Mouse (Mus musculus) c-Kit-positive CD71-positive TER-119-positive erythroid progenitor cells, embryonic 14.5 days (primary cell): Measurements from ENCODE around the gene Srrm3.

Experiments
- DNase-seq: peaks from one replicate; pipeline ENCODE4 v3.0.0-alpha.2; 2013; ENCODE audit warnings: low spot score

The Srrm3 gene

GRCm38 (mm10) chr5:135870505-135870904, 63.8 kb downstream of the Srrm3 start:
- DNase-seq: no peak

- DNase-seq: no peak
These were observed 66.3 kb downstream of the Srrm3 start for GRCm38 (mm10) chr5:135872996-135873395.

DNA sequence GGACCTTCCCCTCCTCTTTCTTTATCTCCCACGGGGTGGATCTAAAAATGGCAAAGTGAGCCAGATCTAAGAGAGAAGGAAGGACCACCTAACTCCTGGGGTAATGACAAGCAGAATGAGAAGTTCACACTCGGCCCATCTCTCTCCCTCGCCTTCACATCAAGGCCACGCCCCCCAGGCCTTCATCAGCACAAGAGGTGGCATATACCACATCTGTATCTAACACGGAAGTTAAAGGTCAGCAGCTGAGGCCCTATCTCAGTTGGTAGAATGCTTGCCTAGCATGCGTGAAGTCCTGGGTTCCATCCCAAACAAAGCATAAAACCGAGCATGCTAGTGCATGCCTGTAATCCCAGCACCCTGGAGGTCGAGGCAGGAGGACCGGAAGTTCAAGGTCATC, 67.1 kb downstream of the Srrm3 start:
- DNase-seq: no peak

DNA sequence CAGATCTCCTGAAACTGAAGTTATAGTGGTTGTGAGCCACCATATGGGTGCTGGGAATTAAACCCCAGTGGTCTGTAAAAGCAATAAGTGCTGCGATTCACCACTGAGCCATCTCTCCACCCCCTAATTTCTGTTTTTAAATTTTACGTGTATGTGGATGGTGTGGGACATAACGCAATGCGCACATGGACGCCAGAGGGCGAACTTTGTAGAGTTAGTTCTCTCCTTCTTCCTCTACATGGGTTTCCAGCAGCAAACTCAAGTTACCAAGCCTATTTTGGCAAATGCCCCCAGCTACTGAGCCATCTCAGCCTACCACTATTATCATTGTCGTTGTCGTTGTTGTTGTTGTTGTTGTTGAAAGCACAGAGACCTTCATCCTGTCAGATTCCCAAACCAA, 70.5 kb downstream of the Srrm3 start:
- DNase-seq: peak; percentile 33

- DNase-seq: no peak
These were observed 71.1 kb downstream of the Srrm3 start for GRCm38 (mm10) chr5:135877831-135878231.

DNA sequence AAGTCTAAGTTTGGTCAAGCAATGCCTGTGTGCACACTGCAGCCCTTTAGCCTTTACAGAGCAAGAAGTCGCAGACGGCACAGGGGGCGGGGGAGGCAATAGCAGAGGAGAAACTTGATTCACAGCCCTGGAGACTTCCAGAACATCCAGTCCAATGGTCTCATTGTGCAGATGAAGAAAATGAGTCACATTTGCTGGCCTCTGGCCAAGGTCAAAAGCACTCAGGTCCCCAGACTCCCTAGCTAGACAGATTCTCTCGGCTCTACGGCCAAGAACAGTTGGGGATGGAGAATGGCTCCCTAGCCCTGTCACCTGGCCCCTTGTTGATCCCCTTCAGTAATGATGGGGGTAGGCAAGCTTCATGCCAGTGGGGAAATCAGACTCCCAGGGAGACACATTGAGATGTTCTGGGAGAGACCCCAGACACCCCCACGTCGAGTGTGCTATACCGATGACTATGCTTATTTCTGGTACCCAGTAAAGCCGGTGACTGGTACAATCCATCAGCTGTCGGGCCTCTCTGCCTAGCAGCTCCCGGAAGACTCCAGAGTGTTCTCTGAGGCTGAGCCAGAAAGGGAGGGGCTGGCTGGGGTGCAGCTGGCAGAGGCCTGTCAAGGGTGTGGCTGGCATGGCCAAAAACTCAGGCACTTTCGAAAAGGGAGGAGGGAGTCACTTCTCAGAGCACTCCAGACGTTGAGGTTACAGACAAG, 72.9 kb downstream of the Srrm3 start:
- DNase-seq: no peak

DNA sequence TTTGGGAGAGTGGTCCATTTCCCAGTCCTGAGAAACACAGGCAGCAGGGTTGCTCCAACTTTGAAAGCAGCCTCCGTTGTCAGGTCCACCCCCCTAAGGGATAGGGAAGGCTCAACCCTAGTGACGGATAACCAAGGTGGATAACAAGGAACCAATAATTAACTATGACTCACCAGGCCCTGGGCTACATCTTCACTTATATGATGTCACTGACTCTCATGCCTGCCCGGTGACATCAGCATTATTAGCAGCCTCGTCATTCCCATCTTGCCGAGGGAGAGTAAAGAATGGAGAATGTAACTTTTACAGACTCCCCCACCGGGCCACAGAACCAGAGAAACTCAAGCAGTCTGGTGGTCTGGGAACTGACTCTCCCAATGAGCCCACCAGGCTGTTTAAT, 78.0 kb downstream of the Srrm3 start:
- no peak for DNase-seq

DNA sequence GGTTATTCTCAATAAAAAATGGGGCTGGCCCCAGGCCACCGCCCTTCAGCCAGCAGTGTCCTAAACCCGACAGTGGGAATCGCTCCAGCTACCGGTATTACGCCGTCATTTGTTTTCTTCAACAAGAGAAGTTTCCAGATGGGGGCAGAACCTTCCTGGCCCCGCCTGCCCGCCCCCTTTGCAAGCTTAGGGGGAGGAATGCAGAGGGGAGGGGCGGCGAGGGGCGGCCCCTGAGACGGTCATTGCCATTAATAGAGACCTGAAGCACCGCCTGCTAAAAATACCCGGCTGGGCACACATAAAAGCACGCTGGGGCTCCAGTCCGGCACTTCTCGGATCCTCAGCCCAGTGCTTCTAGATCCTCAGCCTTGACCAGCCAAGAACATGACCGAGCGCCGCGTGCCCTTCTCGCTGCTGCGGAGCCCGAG, 81.0 kb downstream of the Srrm3 start, which contains the start of gene Hspb1:
Gene Hspb1, plus strand, starts transcription at position 245 of the 428 bp plus-strand sequence.
- no peak for DNase-seq

- DNase-seq: no peak
These were observed 81.9 kb downstream of the Srrm3 start for GRCm38 (mm10) chr5:135888405-135889215.

DNA sequence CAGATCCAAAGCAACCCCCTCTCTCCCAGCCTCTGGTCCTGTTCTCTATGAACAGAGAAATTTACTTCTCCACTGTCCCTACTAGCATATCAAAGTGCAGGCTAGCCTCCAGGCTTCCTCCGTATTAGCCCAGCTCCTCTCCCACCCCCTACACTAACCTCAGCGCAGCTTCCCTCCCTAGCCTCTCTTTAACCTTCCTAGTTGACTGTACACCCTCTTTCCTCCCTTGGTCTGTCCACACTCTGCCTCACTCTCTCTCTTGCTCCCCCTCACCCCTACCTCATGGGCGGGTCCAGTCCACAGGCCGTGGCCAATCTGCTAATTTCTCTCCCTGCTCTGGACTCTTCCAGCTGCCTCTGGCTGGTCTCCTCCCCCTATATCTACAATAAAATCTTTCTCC, 83.6 kb downstream of the Srrm3 start:
- DNase-seq: no peak

GRCm38 (mm10) chr5:135890920-135891319, 84.2 kb downstream of the Srrm3 start:
- DNase-seq: no peak

- DNase-seq: no peak
These were observed 86.1 kb downstream of the Srrm3 start for GRCm38 (mm10) chr5:135892589-135893351.

- DNase-seq: no peak
These were observed 88.3 kb downstream of the Srrm3 start for GRCm38 (mm10) chr5:135894958-135895357.

DNA sequence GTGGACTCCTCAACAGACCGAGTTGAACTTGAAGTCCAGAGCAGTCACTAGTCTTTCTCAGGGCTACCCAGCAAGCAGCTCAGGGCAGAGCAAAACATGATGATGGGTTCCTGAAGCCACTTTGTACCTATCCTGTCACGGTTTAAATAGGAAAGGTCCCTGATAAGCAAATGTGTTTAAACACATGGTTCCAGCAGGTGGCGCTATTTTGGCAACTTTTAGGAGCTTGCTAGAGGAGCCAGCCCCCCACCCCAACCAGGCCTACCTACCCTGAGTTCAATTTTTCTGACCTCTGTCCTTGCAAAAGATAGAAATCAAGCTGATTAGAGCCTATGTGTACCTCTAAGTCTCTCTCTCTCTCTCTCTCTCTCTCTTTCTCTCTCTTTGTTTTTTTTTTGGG, 91.3 kb downstream of the Srrm3 start:
- peak; percentile 67 for DNase-seq

GRCm38 (mm10) chr5:135898995-135899394, 92.3 kb downstream of the Srrm3 start:
- DNase-seq: no peak

- DNase-seq: no peak
These were observed 93.1 kb downstream of the Srrm3 start for GRCm38 (mm10) chr5:135899833-135900232.

DNA sequence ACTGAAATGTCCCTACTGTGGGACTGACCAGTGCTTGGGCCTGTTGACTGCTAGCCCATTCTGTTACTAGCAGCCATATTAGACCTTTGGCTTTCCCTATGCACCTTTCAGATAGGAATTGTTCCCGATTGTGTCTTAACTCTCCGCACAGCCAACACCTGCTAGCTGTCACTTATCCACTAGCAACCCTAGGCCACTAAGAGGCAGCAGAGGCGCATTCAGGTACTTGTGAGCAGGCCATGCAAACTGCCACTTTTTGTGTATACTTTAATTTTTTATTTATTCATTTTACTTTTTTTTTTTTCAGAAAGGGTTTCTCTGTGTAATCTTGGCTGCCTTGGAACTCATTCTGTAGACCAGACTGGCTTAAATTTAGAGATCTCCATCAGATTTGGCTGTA, 94.0 kb downstream of the Srrm3 start:
- no peak for DNase-seq

- DNase-seq: peak; percentile 65
These were observed 94.8 kb downstream of the Srrm3 start for GRCm38 (mm10) chr5:135901354-135902095.

DNA sequence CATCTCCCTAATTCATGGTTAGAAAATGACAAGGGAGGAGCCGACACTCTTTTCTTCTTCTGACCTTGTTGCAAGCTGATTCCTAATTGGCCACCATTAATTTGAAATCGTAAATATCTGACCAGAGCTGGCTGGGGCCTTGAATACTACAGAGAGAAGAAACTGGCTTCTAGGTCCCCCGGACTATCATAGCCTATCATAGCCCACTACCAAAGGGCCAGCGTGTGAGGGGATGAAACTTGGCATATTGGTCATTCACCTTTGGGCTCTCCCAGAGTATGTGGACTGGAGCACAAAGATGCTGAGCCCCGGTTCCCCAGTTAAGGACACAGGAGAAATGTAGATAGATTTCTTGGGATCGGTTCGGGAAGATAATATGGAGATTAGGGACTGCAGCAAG, 96.4 kb downstream of the Srrm3 start:
- DNase-seq: no peak

DNA sequence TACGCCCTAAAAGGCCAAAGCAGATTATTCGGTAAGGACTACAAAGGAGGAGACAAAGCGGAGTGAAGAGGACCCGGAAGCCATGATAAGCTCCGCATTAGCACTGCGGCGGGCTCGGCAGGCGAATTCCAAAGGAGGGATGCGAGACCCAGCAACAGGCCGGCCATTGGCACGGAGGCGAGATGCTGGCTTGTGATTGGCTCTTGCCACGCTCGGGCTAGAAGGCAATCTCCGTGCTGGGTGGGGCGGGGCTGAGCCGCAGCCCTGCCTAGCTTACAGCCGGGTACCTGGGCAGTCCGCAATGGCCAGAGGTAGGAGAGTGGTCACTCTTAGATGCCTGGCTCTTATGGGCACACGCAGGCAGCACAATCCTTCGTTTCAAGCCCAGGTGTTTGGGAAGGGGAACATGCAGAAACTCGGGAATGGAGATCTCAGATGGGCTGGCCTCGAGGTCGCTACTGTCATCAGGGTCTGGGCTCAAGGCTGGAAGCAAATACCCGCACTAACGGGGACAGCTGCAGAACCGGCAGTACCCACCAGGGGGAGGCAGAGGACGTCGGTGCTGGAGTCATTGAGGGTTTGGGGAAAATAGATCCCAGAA, 97.0 kb downstream of the Srrm3 start:
- DNase-seq: peak; percentile 65

- no peak for DNase-seq
These were observed 97.6 kb downstream of the Srrm3 start for GRCm38 (mm10) chr5:135904259-135904658.
